Mouse (Mus musculus): ENCODE results near the gene Olfr1212. TPM values are rescaled to one million over a fixed set of nuclear protein-coding genes. Genes with fewer than 3 reads are reported as not detected.

The Olfr1212 gene
- polyA plus RNA-seq, 1 experiment = not detected

DNA sequence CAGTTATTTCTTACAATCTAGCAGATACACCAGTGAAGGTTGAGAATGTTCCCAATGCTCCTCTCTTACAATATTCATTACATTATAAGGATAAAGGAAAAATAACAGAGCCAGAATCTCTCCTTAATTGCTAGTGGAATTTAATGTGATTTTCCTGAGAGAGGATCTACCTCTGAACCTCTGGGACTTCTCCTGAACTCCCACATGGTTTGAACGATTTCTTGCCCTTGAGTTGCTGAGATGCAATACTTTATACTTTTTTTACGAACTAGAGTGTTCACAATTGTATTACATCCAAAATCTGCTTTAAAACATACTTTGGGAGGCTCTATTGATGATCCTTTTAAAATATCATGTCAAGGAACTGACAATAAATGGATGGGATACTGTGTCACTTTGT, 53.1 kb downstream of the Olfr1212 start, which contains the start of gene Olfr1215:
Olfr1215 (minus strand) TSS at position 101 of the 400 bp plus-strand sequence.
- H3K27me3 ChIP-seq (ENCODE audit: control insufficient read depth, insufficient read depth, insufficient read length) = no peaks in the 10 kb centered on the region
- no peak within 1 kb of the TSS for H3ac ChIP-seq (ENCODE audit: control insufficient read depth, insufficient read length)
- H3K36me3 ChIP-seq (ENCODE audit: control insufficient read depth, insufficient read depth) = no peaks in the 10 kb centered on the region
- TF ChIP-seq MYOD1 (IDR thresholded peaks at IDR 0.05; ENCODE audit: control insufficient read depth in 1 of 3, insufficient read length in 2 of 3, low read depth in 2 of 3) = no peak
- H3K4me3 ChIP-seq = no peak within 1 kb of the TSS
- no peaks in the 10 kb centered on the region for H3K79me2 ChIP-seq (ENCODE audit: control insufficient read depth, insufficient read depth)
- no peak within 1 kb of the TSS for H3K4me2 ChIP-seq (ENCODE audit: low read depth)

Other genes with a start within 250 kb of the Olfr1212 start
- gene Olfr1196, start 249.4 kb upstream of the Olfr1212 start, polyA plus RNA-seq (2012; fragmentation: generic; extraction: Trizol) = not detected
- not detected for gene Olfr1197, start 221.6 kb upstream of the Olfr1212 start, polyA plus RNA-seq (2012; fragmentation: generic; extraction: Trizol)
- not detected for gene Olfr1198, start 202.6 kb upstream of the Olfr1212 start, polyA plus RNA-seq (2012; fragmentation: generic; extraction: Trizol)
- not detected for gene Olfr1199, start 193.5 kb upstream of the Olfr1212 start, polyA plus RNA-seq (2012; fragmentation: generic; extraction: Trizol)
- gene Olfr1200, start 183.5 kb upstream of the Olfr1212 start, polyA plus RNA-seq (2012; fragmentation: generic; extraction: Trizol) = not detected
- gene Olfr1201, start 160.9 kb upstream of the Olfr1212 start, polyA plus RNA-seq (2012; fragmentation: generic; extraction: Trizol) = not detected
- gene Olfr1202, start 139.5 kb upstream of the Olfr1212 start, polyA plus RNA-seq (2012; fragmentation: generic; extraction: Trizol) = not detected
- gene Olfr1205, start 124.2 kb upstream of the Olfr1212 start, polyA plus RNA-seq (2012; fragmentation: generic; extraction: Trizol) = not detected
- not detected for gene Olfr1204, start 104.7 kb upstream of the Olfr1212 start, polyA plus RNA-seq (2012; fragmentation: generic; extraction: Trizol)
- not detected for gene Olfr1206, start 90.7 kb upstream of the Olfr1212 start, polyA plus RNA-seq (2012; fragmentation: generic; extraction: Trizol)
- not detected for gene Olfr1208, start 51.7 kb upstream of the Olfr1212 start, polyA plus RNA-seq (2012; fragmentation: generic; extraction: Trizol)
- not detected for gene Olfr1209, start 38.8 kb upstream of the Olfr1212 start, polyA plus RNA-seq (2012; fragmentation: generic; extraction: Trizol)
- not detected for gene Olfr1211, start 15.9 kb upstream of the Olfr1212 start, polyA plus RNA-seq (2012; fragmentation: generic; extraction: Trizol)
- not detected for gene Gm13762, start 26.3 kb downstream of the Olfr1212 start, polyA plus RNA-seq (2012; fragmentation: generic; extraction: Trizol)
- gene Olfr1214, start 38.7 kb downstream of the Olfr1212 start, polyA plus RNA-seq (2012; fragmentation: generic; extraction: Trizol) = not detected
- gene Olfr1215, start 53.0 kb downstream of the Olfr1212 start, polyA plus RNA-seq (2012; fragmentation: generic; extraction: Trizol) = not detected
- not detected for gene Olfr1216, start 64.4 kb downstream of the Olfr1212 start, polyA plus RNA-seq (2012; fragmentation: generic; extraction: Trizol)
- gene Olfr1217, start 78.1 kb downstream of the Olfr1212 start, polyA plus RNA-seq (2012; fragmentation: generic; extraction: Trizol) = not detected
- gene Olfr1218, start 107.2 kb downstream of the Olfr1212 start, polyA plus RNA-seq (2012; fragmentation: generic; extraction: Trizol) = not detected
- gene Olfr1219, start 129.5 kb downstream of the Olfr1212 start, polyA plus RNA-seq (2012; fragmentation: generic; extraction: Trizol) = not detected
- gene Olfr1220, start 152.9 kb downstream of the Olfr1212 start, polyA plus RNA-seq (2012; fragmentation: generic; extraction: Trizol) = not detected
- not detected for gene Olfr1221, start 163.3 kb downstream of the Olfr1212 start, polyA plus RNA-seq (2012; fragmentation: generic; extraction: Trizol)
- not detected for gene Olfr1222, start 179.1 kb downstream of the Olfr1212 start, polyA plus RNA-seq (2012; fragmentation: generic; extraction: Trizol)
- not detected for gene Olfr1223, start 197.6 kb downstream of the Olfr1212 start, polyA plus RNA-seq (2012; fragmentation: generic; extraction: Trizol)
- not detected for gene Olfr1224-ps1, start 210.1 kb downstream of the Olfr1212 start, polyA plus RNA-seq (2012; fragmentation: generic; extraction: Trizol)
- gene Olfr1225, start 220.7 kb downstream of the Olfr1212 start, polyA plus RNA-seq (2012; fragmentation: generic; extraction: Trizol) = not detected
- gene Olfr1226, start 246.1 kb downstream of the Olfr1212 start, polyA plus RNA-seq (2012; fragmentation: generic; extraction: Trizol) = not detected

Data from myocyte (in vitro differentiated cells).